Mouse (Mus musculus): ENCODE measurements around the gene Ksr1.

Gene Ksr1

GRCm38 (mm10) chr11:79145283-79146265, 633 bp downstream of the Ksr1 start:
- peak; percentile 35 to 37 for DNase-seq (ENCODE audit: low spot score in 2 of 2)

GRCm38 (mm10) chr11:79144741-79145140, 1.5 kb downstream of the Ksr1 start:
- DNase-seq (ENCODE audit: low spot score in 2 of 2), result no peak

DNA sequence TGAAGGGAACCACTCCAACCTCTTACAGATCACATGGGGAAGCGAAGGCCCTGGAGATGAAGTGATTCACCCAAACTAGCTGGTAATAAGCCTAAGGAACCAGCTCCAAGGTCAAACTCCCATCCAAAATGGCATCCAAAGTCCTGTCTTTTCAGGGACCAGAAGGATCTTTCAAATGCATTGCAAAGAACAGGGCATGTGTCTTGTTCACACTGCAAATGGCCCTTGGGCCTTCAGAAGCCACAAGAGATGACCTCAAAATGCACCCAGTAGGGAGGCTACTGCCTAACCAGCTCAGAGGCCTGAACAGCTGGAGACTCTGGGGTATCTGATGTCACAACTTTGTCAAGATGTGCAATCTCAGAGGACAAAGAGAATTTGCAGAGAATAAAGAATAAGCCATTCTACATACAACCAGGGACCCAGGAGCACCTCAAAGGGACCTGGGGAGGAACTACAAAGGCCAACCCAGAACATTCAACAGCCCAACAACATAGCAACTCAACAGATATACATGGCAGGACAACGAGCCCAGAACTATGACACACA, 2.1 kb downstream of the Ksr1 start:
- DNase-seq (ENCODE audit: low spot score in 2 of 2), result no peak

- no peak for DNase-seq (ENCODE audit: low spot score in 2 of 2)
Observed at GRCm38 (mm10) chr11:79143322-79143721, 2.9 kb downstream of the Ksr1 start.

GRCm38 (mm10) chr11:79142381-79142780, 3.8 kb downstream of the Ksr1 start:
- no peak for DNase-seq (ENCODE audit: low spot score in 2 of 2)

DNA sequence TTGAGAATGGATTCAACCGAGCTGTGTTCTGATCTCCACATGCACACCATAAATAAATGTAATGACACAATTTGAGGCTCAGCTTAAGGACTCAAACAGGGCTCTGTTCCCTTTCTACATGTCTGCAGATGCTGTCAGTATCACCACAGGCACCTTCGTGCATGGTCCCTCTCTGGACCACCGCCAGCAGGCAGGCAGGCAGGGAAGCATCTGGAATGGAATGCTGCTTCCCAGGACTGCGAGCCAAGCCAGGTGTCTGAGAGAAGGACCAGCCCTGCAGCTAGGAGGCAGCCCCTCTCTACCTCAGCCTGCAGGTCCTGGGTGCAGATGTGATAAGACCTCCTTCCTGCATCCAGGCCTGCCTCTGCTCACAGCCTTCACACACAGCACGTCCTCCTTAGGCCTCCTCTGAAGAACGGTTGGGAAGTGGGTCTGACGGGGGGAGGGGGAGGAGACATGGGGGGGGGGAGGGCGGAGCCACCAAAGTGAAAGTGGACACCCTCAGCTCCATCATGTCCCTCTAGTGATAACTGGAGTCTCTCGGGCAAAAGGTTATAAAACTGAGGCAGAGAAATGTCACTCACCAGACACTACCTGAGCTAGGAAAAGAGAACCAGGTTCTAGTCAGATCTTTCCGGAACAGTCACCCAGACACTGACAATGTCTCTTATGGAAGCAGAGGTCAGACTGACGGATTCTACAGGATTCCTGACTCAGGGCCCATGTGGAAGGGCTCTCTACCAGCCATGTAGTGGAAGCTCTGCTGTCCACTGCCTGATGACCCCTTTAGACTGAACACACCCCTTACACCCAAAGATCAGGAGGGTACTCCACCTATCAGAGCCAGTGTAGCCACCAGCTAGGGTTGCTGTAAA, 4.7 kb downstream of the Ksr1 start:
- DNase-seq (ENCODE audit: low spot score in 2 of 2), result no peak

DNA sequence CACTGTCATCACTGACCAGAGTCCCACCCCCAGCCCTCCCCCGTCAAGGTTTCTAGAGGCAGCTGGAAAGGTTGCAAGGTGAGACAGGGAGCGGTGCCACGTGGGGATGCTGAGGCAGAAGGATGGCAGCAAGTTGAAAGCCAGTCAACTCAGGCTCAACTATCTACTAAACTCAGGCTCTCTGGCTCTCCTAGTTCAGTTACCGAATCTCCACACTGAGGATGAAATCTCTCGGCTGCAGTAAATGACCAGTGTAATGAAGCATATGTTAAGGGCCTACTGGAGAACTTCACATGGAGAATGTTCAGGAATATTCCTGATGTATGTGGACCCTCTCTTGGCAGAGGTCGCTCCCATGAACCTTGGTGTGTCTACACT, 5.7 kb downstream of the Ksr1 start:
- DNase-seq (ENCODE audit: low spot score in 2 of 2), result no peak

- DNase-seq (ENCODE audit: low spot score in 2 of 2), result no peak
Observed at GRCm38 (mm10) chr11:79139878-79140510, 6.2 kb downstream of the Ksr1 start.

DNA sequence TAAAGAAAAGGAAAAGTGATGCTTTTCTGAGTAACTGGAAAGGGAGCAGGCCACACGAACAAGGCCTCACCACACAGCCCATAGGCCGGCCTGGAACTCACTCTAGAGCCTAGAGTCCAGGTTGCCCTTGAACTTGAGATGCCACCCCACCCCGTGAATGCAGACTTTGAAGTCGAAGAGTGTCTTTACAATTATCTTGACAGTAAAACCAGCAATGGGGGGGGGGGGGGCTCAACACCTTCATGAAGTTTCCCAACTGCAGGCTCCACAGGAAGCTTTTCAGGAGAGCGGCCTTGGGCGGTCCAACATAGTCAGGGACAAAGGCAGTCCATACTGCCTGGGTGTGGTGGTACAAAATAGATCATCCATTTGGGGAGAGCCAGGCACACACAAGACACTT, 7.6 kb downstream of the Ksr1 start:
- DNase-seq (ENCODE audit: low spot score in 2 of 2), result no peak

- no peak for DNase-seq (ENCODE audit: low spot score in 2 of 2)
Observed at GRCm38 (mm10) chr11:79137245-79137644, 9.0 kb downstream of the Ksr1 start.

- DNase-seq (ENCODE audit: low spot score in 2 of 2), result no peak
Observed at GRCm38 (mm10) chr11:79135685-79136360, 10.4 kb downstream of the Ksr1 start.

- DNase-seq (ENCODE audit: low spot score in 2 of 2), result no peak
Observed at GRCm38 (mm10) chr11:79135105-79135503, 11.1 kb downstream of the Ksr1 start.

GRCm38 (mm10) chr11:79134416-79135104, 11.6 kb downstream of the Ksr1 start:
- DNase-seq (ENCODE audit: low spot score in 2 of 2), result no peak

DNA sequence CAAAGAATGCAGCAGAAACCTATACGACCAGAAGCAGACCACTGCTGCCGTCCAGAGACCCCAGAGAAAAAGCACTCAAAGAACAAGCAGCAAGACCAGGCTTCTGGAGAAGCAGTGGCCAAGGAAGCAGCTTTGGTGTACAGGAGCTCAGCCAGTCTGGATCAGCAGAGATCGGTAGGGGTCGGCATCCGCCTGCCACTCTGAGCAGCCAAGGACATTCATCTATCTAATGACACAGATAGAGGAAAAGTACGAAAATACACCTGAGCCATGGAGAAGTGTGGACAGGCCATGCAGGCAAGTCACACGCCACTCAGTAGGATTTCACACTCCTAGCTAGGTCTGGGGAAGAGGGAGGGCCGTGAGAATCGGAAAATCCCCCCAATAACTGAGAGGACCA, 12.2 kb downstream of the Ksr1 start:
- DNase-seq (ENCODE audit: low spot score in 2 of 2), result no peak

DNA sequence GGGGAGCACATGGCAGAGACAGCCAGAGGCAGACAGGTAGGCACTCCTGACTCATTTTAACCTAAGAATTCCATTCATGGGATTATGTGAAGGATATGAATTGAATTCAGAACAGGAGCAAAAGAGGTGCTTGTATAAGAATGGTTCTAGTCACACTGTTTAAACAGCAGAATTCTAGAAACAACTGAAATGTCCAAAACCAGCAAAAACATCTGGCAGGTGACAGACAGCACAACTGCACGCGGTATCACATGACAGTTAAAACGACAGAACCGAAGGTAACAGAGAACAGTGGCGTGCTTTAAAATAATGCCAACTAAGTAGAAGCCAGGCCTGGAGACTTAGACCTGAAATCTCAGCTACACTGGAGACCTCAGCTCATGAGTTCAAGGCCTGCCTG, 13.2 kb downstream of the Ksr1 start:
- DNase-seq (ENCODE audit: low spot score in 2 of 2), result no peak

DNA sequence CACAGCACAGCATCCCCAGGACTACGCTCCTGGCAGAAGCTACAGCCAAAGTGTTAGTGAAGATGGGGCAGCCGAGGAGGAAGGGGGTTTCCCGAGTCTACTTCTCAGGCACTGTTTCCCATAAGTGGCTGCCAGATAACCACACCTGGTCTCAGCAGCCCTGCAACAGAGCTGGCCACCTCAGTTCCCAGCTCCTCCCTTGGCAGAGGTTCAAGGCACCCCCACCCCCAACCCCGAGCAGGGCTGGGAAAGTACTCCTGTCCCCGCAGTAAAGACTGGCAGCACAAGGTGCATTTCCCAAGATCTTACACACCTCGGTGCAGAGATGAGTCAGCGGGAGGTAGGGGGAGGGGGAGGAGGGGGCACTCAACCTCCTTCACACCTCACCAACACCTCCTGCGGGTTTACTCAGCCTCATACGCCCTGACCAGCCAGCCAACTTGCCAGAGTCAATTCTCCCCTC, 14.2 kb downstream of the Ksr1 start:
- DNase-seq (ENCODE audit: low spot score in 2 of 2), result no peak

DNA sequence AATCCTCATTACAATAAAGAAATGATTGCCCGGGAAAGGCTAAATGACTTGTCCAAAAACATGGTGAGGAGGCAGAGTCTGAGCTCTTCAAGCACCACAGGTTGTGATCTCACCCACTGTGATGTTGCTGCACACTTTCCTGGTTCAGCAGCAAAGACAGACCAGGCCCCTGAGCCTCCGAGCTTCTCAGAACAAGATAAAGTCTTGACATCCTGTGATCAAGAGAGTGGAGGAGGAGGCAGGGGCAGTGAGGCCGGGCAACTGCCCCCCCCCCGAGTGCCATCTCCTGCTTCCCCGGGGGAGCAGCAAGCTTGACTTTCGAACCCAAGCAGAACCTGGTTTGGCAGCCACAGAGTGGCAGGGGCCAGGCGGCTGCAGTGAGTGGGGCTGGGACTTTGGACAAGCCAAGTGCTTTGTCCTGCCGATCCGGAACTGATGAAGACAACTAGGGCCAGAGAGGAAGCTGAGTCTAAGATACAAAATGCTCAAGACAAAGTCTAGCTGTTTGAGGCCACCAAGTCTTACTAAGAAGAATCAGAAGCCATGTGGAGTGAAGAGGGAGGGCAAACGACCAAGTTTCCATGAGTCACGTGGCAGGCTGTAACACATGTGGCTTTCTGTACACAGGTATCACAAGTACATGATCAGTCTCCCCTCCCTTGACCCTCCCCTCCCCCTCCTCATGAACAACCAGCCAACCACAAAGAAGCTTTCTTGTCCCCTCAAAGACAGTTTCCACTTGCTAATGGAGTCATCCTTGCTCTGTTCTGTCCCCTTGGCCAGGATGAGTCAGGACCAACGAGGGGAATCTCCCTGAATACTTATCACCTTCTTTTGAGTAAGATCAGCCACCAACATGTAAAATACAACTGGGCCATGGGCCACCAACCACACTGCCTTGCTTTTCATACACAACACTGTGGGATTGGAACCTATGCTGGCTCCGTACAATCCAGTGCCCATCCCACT, 16.5 kb downstream of the Ksr1 start:
- no peak for DNase-seq (ENCODE audit: low spot score in 2 of 2)

DNA sequence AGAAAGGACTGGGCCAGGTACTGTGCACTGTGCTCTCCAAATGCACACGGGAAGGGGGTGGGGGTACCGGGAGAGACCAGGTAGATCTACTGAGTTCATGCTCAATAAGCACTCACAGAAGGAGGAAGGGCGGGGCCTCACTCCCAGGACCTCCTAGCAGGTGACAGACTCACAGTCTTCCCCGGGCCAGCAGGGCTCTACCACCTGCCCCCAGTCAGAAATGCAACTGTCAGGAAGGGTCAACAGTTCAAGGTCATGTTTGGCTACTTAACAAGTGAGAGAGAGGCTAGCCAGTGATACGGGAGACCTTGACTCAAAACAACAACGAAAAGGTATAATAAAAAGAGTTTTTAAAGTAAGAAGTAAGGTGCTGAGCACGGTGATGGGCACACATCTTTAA, 18.0 kb downstream of the Ksr1 start:
- no peak for DNase-seq (ENCODE audit: low spot score in 2 of 2)

DNA sequence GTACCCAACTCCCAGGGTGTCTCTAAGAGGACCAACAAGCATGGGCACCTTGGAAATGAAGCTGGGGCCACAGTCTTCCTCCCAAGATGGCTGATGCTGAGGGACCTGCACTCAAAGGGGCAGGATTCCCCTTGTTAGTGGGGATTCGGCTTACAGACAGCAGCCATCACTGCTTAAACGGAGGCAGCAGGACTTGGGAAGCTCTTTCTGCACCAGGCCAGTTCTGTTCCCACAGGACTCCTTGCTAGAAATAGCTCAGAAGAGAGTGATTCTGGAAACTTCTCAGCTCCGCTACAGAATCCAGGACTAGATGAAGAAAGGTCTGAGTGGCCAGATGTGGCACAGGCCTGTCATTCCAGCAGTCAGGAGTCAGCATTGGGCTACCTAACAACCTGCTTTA, 19.2 kb downstream of the Ksr1 start:
- no peak for DNase-seq (ENCODE audit: low spot score in 2 of 2)
